Mouse (Mus musculus) thymus, adult 2 months (tissue): ENCODE measurements around the gene Glrx3.

Source experiments
- CTCF ChIP-seq: fragments of 200-500 bp; IDR thresholded peaks from 2 replicates; pipeline ENCODE4 v1.5.1; 2012; ENCODE audit warnings: mild to moderate bottlenecking, control low read depth, low read length, moderate library complexity, borderline replicate concordance; ENCODE audit not compliant: control insufficient read depth, poor library complexity, insufficient read depth; ENCODE audit errors: extremely low read depth
- POLR2A ChIP-seq: fragments of 200-500 bp; IDR thresholded peaks from 2 replicates; pipeline ENCODE4 v1.6.1; 2012; ENCODE audit warnings: mild to moderate bottlenecking, low read length, control low read depth, moderate library complexity; ENCODE audit not compliant: control insufficient read depth, poor library complexity, insufficient read depth; ENCODE audit errors: extremely low read depth

DNA sequence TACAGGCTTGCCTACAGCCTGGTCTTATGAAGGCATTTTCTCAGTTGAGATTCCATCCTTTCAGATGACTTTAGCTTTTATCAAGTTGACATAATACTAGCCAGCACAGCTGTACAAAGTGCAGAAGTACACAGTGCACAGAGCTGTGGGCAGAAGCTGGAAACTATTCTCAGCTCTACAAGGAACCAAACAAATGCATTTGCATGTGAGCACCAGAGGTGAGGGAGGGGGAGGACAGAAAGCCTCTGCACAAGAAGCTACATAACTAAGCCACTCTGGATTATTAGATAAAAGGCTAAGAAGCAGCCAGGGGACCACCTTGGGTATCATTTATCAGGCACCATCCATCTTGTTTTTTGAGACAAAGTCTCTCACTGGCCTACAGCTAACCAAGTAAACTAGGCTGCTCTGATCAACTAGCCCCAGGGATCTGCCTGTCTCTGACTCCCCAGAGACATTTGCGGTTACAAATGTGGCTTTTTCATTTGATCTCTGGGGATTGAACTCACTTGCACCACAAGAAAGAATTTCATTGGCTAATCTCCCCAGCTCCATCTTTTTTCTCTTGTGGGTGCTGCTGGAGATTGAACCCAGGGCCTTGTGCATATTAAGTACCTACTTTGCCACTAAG lies 29.9 kb upstream of the Glrx3 start:
- TF ChIP-seq CTCF (no peak), POLR2A (no peak)
